Mouse (Mus musculus): ENCODE measurements around the gene Olfr1356. TPM values are rescaled to one million over a fixed set of nuclear protein-coding genes. Genes with fewer than 3 reads are reported as not detected.
"Not testable (repeated sequence)": the region's sequence is repeated elsewhere in the genome, so short reads cannot be mapped to it uniquely, and the experiment has no call there.

Olfr1356 gene
- total RNA-seq (2021): not detected

DNA sequence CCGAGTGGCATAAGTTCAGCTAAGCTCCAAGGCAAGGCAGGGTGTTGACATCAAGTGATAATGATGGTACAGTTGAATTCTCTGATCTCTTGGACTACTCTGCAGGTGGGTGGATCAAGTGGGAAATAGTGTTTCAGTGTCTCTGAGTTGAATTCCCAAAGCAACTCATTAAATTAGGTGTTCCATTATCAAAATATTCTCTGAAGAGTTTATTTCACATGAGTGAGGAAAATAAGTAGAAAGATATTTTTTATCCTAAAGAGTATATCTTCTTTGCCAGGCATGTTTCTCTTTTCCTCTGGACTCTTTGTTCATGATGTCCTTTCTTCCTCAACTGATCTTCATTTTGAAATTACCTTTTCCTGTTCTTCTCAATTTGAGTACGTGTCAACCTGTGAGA is at the start of gene Olfr1356:
Gene Olfr1356, minus strand, starts transcription at position 101 of the 400 bp plus-strand sequence.
- DNase-seq (ENCODE audit: low spot score in 2 of 2): no peak
- intact Hi-C loops (cut with DNase I): no loop called here

- intact Hi-C loops (cut with DNase I): no loop called here
- DNase-seq (ENCODE audit: low spot score in 2 of 2): no peak
These were observed 23.3 kb upstream of the Olfr1356 start, which contains the start of gene Olfr1355 for GRCm38 (mm10) chr10:78875240-78875639. Gene Olfr1355 (plus strand): TSS chr10:78875540.

GRCm38 (mm10) chr10:78840456-78840855 is 11.5 kb downstream of the Olfr1356 start:
- intact Hi-C loops (cut with DNase I); DNase-seq (ENCODE audit: low spot score in 2 of 2): not testable (repeated sequence)

- DNase-seq (ENCODE audit: low spot score in 2 of 2): peak; percentile 68 to 75
- intact Hi-C loops (cut with DNase I): no loop called here
These were observed 39.5 kb downstream of the Olfr1356 start for GRCm38 (mm10) chr10:78812358-78813060.

GRCm38 (mm10) chr10:78801449-78801848 is 50.5 kb downstream of the Olfr1356 start:
- intact Hi-C loops (cut with DNase I): no loop called here
- no peak for DNase-seq (ENCODE audit: low spot score in 2 of 2)

Other genes with a start within 250 kb of the Olfr1356 start
- not detected for gene Olfr1357, start 234.1 kb downstream of the Olfr1356 start, total RNA-seq (2021)
- not detected for gene Casp14, start 133.9 kb downstream of the Olfr1356 start, total RNA-seq (2021)
- gene Ccdc105, start 99.1 kb downstream of the Olfr1356 start, total RNA-seq (2021): under 1 TPM; 0.61 to 0.79 TPM
- gene Slc1a6, start 71.7 kb downstream of the Olfr1356 start, total RNA-seq (2021): 10 to 100 TPM; 10.8 to 11.4 TPM
- not detected for gene Olfr1355, start 23.4 kb upstream of the Olfr1356 start, total RNA-seq (2021)
- gene Olfr1354, start 61.0 kb upstream of the Olfr1356 start, total RNA-seq (2021): not detected
- gene Olfr8, start 98.5 kb upstream of the Olfr1356 start, total RNA-seq (2021): not detected
- not detected for gene Olfr1353, start 111.1 kb upstream of the Olfr1356 start, total RNA-seq (2021)
- not detected for gene Olfr1352, start 128.9 kb upstream of the Olfr1356 start, total RNA-seq (2021)
- not detected for gene Olfr1351, start 160.3 kb upstream of the Olfr1356 start, total RNA-seq (2021)
- not detected for gene Olfr57, start 176.6 kb upstream of the Olfr1356 start, total RNA-seq (2021)
- 10 to 100 TPM; 19.2 to 25.8 TPM for gene 2610008E11Rik, start 245.4 kb upstream of the Olfr1356 start, total RNA-seq (2021)